Mouse (Mus musculus): ENCODE results near the gene Cep295.
A peak's percentile ranks its signal among the peaks of the same experiment; 100 is the strongest.
"Not testable (repeated sequence)": the region's sequence is repeated elsewhere in the genome, so short reads cannot be mapped to it uniquely, and the experiment has no call there.

The Cep295 gene

GRCm38 (mm10) chr9:15357484-15358275 is at the start of gene Cep295:
Gene Cep295 (minus strand): TSS chr9:15357788.
- DNase-seq (ENCODE audit: low spot score in 2 of 2): peak; percentile 97 to 98

DNA sequence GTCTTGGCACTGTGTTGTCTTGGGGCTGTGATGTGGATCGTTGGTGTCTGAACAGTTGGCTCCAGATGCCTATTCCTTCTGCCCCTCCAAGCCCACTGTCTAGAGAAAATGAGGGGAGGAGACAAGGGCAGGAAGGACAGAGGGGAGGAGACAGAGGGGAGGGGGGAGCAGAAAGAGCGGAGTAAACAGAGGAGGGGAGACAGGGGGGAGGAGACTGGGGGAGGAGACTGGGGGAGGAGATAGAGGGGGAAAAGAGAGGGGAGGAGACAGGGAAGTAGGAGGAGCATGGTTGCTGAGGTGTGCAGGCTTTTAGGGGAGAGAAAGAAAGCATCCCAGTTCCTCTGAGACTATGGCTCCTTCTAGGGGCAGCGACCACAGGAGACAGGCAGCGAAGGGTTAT is 40.0 kb upstream of the Cep295 start:
- no peak for DNase-seq (ENCODE audit: low spot score in 2 of 2)

DNA sequence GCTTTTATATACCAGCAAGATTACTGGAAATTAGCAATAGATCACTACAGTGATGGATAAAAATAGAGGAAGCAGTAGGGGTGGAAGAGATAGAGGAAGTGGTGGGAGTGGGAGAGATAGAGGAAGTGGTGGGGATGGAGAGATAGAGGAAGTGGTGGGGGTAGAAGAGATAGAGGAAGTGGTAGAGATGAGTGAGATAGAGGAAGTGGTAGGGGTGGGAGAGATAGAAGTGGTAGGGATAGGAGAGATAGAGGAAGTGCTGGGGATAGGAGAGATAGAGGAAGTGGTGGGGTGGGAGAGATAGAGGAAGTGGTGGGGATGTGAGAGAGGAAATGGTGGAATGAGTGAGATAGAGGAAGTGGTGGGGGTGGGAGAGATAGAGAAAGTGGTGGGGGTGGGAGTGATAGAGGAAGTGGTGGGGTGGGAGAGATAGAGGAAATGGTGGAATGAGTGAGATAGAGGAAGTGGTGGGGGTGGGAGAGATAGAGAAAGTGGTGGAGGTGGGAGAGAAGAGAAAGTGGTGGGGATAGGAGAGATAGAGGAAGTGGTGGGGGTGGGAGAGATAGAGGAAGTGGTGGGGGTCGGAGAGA is 37.9 kb upstream of the Cep295 start:
- DNase-seq (ENCODE audit: low spot score in 2 of 2): no peak

DNA sequence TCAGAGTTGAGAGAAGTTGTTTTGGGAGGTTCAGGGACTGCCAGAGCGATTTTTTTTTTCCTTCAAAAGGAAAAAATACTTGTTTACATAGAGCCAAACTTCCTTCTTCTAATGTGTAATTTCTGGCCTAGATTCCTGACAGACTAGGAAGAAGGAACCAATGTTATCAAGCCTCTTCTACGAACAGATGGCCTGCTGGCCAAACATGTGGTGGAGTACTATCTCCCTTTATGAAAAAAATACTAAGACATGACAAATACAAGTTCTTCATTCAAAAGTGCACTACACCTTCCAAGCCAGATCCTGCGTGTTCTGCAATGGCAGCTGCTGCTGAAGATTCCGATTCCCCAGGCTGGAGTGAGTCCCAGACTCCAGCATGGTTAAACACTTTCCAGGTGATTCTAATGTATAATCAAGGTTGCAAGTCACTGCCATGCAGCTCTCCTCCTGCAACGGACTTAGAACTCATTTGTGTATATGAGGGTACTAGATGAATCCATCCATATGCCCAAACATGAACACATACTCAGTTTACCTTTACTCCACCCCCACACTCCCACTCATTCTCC is 29.6 kb upstream of the Cep295 start:
- DNase-seq (ENCODE audit: low spot score in 2 of 2): no peak

- no peak for DNase-seq (ENCODE audit: low spot score in 2 of 2)
Measured at GRCm38 (mm10) chr9:15384266-15384665, 26.7 kb upstream of the Cep295 start.

DNA sequence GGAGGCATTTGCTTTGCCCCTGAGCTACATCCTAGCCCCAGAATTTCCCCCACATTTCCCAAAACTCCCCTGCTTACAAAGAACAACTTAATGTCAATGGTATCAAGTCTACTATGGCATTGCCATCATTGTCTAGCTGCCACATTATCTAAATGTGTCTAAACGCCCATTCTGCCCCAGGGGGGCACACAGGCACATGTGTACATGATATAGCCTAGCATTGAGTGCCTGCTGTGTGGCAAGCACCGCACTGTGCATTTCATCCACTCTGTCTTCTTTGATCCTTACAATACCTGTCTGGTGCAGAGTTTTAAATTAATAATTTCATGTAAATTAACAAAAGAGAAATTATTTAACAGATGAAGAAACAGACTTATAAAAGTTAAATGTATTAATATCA is 8.7 kb upstream of the Cep295 start:
- no peak for DNase-seq (ENCODE audit: low spot score in 2 of 2)

DNA sequence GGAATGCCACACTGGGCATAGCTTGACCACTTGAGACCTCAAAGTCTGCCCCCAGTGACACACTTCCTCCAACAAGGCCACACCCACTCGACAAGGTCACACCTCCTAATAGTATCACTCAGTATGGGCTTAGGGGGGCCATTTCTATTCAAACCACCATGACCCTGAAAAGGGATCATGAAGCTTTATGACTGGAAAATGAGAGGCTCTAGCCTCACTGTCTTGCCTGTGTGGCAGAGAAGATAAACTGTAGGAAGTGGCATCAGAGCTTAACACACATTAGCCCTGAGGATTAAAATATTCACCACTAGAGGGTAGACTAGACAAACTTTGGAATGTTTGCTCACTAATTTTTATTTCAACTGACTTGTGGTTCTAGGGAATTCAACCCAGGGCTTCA is 8.3 kb upstream of the Cep295 start:
- no peak for DNase-seq (ENCODE audit: low spot score in 2 of 2)

DNA sequence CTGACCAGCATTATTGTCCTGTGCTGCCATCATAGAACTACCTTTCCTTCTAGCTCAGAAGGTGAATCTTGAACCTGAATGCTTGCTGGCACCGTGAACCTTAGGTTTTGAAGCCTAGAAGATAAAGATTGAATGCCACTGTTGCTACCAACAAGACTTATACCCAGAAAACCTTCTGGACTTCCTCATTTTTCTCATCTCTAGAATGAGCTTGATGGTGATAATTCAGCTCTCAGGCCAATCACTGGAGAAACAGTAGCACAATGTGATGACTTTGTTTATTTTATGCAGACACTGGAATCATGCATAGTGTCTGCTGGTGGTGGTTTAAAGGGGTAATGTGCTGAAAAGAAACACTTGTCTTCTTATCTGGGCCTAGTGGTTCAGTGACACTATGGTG is 7.3 kb upstream of the Cep295 start:
- DNase-seq (ENCODE audit: low spot score in 2 of 2): no peak

GRCm38 (mm10) chr9:15356916-15357483 is 588 bp downstream of the Cep295 start:
- no peak for DNase-seq (ENCODE audit: low spot score in 2 of 2)

DNA sequence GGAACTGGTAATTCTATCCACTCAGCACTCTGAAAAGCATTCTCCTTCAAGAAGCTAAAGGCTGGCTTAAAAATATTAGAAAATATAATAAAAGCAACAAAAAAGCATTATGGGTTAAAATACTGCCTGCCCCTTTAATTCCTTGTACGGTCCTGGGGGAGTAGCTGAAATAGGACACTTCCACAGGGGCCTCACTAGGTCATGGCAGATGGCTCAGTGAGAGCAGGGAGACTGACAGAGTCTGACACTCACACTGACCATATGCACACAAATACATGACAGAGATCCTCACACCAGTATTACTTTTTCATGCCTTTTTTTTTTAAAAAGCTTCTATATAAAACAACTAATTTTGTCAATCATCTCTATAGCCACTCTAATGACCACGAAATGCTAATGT is 7.7 kb downstream of the Cep295 start:
- no peak for DNase-seq (ENCODE audit: low spot score in 2 of 2)

- no peak for DNase-seq (ENCODE audit: low spot score in 2 of 2)
Measured at GRCm38 (mm10) chr9:15337776-15338175, 19.8 kb downstream of the Cep295 start.

DNA sequence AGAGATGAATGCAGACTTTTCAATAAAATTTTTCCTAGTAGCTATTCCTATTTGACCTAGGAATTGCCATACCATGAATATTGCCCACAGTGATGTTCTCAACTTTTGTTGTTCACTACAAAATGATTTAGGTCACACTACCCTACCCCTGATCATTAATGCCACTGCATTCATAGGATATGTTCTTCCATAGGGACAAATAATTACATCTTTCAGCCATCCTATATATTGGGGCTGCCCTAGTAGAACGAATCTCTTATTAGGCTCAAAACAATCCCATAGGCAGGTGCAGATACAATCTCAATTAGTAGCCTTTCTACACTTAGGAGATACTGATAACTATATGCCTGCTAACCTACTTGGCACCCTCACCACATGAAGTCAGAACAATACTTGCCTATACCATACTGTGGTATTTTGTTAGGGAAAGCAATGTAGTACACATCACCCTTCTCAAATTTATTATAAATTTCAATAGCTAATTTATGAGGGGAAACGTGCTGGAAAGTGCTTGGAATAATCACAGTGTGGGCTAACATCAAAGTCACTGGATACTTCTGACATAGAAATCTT is 39.3 kb downstream of the Cep295 start:
- no peak for DNase-seq (ENCODE audit: low spot score in 2 of 2)

GRCm38 (mm10) chr9:15317223-15318169 is 40.1 kb downstream of the Cep295 start:
- DNase-seq (ENCODE audit: low spot score in 2 of 2): no peak

DNA sequence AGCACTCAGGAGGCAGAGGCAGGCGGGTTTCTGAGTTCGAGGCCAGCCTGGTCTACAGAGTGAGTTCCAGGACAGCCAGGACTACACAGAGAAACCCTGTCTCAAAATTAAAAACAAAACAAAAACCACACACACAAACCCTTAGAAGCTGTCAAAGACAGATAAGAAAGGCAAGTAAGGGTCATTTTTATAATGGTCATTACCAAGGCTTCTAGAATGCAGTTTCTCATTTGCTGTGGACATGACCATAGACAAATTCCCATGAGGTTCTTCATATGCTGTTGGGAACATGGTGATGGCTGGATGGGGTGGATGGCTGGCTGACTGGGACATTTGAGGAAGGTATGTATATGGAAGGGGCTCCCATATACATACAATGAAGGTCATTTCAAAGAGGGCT is 41.3 kb downstream of the Cep295 start:
- DNase-seq (ENCODE audit: low spot score in 2 of 2): not testable (repeated sequence)

DNA sequence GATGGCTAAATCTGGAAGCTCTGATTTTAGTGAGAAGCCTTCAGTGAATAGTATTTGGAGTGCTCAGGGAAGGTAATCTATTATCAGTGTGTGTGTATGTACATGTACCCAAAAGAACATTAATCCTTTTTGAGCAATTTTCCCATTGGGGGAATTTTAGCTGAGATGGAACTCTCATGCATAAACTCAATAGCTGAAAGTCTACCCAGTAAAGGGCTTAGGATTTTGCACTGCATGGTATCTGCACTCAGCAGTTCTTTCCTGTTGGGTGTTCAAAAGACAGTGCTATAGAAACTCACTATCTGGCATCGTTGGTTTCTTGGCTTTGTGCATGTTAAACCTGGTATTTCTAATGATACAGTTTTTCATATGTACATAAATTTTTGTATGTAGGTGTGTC is 43.0 kb downstream of the Cep295 start:
- DNase-seq (ENCODE audit: low spot score in 2 of 2): no peak

- no peak for DNase-seq (ENCODE audit: low spot score in 2 of 2)
Measured at GRCm38 (mm10) chr9:15313633-15314032, 44.0 kb downstream of the Cep295 start.

GRCm38 (mm10) chr9:15312054-15312735 is 45.4 kb downstream of the Cep295 start:
- no peak for DNase-seq (ENCODE audit: low spot score in 2 of 2)

DNA sequence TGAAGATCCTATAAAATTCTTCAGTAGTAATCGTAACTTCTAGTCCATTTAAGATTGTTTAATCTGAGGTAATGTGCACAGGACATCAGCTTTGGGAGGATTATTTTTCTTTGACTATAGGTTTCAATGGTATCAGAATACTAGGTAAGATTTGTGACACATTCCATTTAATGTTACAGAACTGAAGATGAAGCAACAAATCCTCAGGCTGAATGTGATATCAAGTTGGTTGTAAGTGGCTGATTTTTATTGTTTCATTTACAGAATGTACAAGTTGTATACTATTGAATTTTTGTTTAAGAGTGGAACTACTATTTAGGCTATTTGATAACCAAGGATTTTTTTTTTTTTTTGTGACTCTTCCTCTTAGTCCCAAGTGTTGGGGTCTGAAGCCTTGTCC is 47.4 kb downstream of the Cep295 start:
- no peak for DNase-seq (ENCODE audit: low spot score in 2 of 2)

- DNase-seq (ENCODE audit: low spot score in 2 of 2): no peak
Measured at GRCm38 (mm10) chr9:15309425-15309824, 48.2 kb downstream of the Cep295 start.

GRCm38 (mm10) chr9:15308254-15308653 is 49.3 kb downstream of the Cep295 start:
- DNase-seq (ENCODE audit: low spot score in 2 of 2): no peak

- DNase-seq (ENCODE audit: low spot score in 2 of 2): no peak
Measured at GRCm38 (mm10) chr9:15307257-15307656, 50.3 kb downstream of the Cep295 start.
